Mouse (Mus musculus) hindbrain, embryonic 10.5 days (tissue): ENCODE results near the gene Nup107. TPM values are rescaled to one million over a fixed set of nuclear protein-coding genes. Genes with fewer than 3 reads are reported as not detected.
A peak's percentile ranks its signal among the peaks of the same experiment; 100 is the strongest.
"Not testable (repeated sequence)": the region's sequence is repeated elsewhere in the genome, so short reads cannot be mapped to it uniquely, and the experiment has no call there.

Experiments
- DNase-seq: peaks from one replicate; pipeline ENCODE4 v3.0.0-alpha.2; 2017; ENCODE audit warnings: low spot score
- H3K27ac ChIP-seq: fragments of 300-500 bp; sonication (generic); 2 replicates; pipeline ENCODE4 v1.5.1; 2016; ENCODE audit warnings: mild to moderate bottlenecking, moderate library complexity
- H3K27me3 ChIP-seq: fragments of 300-500 bp; sonication (generic); 2 replicates; pipeline ENCODE4 v1.6.1; 2016; ENCODE audit warnings: mild to moderate bottlenecking; ENCODE audit not compliant: poor library complexity, insufficient read depth, severe bottlenecking
- H3K36me3 ChIP-seq: fragments of 300-500 bp; sonication (generic); 2 replicates; pipeline ENCODE4 v1.6.1; 2016; ENCODE audit warnings: mild to moderate bottlenecking, moderate library complexity
- H3K4me1 ChIP-seq: fragments of 300-500 bp; sonication (generic); replicated peaks from 2 replicates; pipeline ENCODE4 v1.6.1; 2016; ENCODE audit warnings: mild to moderate bottlenecking
- H3K4me3 ChIP-seq: fragments of 300-500 bp; sonication (generic); 2 replicates; pipeline ENCODE4 v1.5.1; 2016; ENCODE audit warnings: mild to moderate bottlenecking, moderate library complexity
- H3K9me3 ChIP-seq: fragments of 300-500 bp; sonication (generic); 2 replicates; pipeline ENCODE4 v1.6.1; 2016; ENCODE audit warnings: mild to moderate bottlenecking, moderate library complexity
- WGBS: fragments of 180-500 bp; shearing (Covaris S2); methylation state at CpG from one replicate; pipeline ENCODE4 v1.1.7; 2016; 5-methylcytosine and 5-hydroxymethylcytosine counted together
- polyA plus RNA-seq: library from polyadenylated mRNA; unstranded; fragments of >200 nt; fragmentation: Nextera tagmentation; extraction: Ambion mirVana; gene quantifications from 2 replicates; pipeline ENCODE4 v1.2.1, GENCODE M21; 2016

Gene Nup107
- polyA plus RNA-seq, 1 experiment from 2014 or later = 70.6 TPM

GRCm38 (mm10) chr10:117747711-117748110 is 44.8 kb downstream of the Nup107 start:
- Histone ChIP-seq H3K4me1 (peaks cover 20% of the 10 kb centered on the region), H3K4me3 (no peak overlapping the region), H3K27ac (no peak overlapping the region), H3K36me3 (peaks cover 61% of the 10 kb centered on the region), H3K9me3 (no peaks in the 10 kb centered on the region), H3K27me3 (no peaks in the 10 kb centered on the region)
- no peak for DNase-seq
- WGBS = 92% methylated on average over 7 of the region's 7 CpGs

DNA sequence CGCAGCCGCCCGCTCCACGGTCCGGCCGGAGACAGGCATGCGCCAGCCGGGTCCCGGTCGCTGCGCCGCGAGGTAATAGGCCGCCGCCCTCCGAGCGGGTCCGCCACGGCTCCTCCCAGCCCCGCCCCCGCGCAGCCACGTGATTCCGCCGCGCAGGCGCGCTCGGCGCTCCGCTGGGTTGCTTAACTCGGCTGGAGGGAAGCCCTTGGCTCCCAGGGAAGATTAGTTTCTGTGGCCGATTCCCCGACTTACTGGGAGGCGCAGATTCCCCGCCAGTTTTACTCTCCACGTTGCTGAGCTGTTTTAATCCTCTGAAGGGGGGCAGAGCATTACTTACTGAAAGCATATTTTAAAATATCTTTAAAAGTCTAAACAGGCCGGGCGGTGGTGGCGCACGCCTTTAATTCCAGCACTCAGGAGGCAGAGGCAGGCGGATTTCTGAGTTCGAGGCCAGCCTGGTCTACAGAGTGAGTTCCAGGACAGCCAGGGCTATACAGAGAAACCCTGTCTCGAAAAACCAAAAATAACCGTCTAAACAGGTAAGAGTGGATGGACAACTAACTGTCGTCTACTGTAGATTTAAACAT is 46.1 kb downstream of the Nup107 start, which contains the start of gene Slc35e3:
Gene Slc35e3 (minus strand): TSS at position 69 of the 587 bp plus-strand sequence.
- Histone ChIP-seq H3K9me3 (no peaks in the 10 kb centered on the region), H3K36me3 (peaks cover 53% of the 10 kb centered on the region), H3K4me3 (peak within 1 kb of the TSS; percentile 63), H3K4me1 (peaks cover 26% of the 10 kb centered on the region), H3K27ac (peak within 1 kb of the TSS; percentile 77), H3K27me3 (no peaks in the 10 kb centered on the region)
- peak; percentile 94 for DNase-seq
- WGBS = 13% methylated on average over 46 of the region's 46 CpGs

GRCm38 (mm10) chr10:117745570-117746296 is 46.8 kb downstream of the Nup107 start:
- not testable (repeated sequence) for H3K27me3 ChIP-seq, H3K9me3 ChIP-seq
- WGBS = 1% methylated on average over 24 of the region's 46 CpGs
- Histone ChIP-seq H3K36me3 (peaks cover 52% of the 10 kb centered on the region), H3K27ac (peak overlapping the region; percentile 77), H3K4me3 (peak overlapping the region; percentile 63), H3K4me1 (peaks cover 27% of the 10 kb centered on the region)
- DNase-seq = peak; percentile 45

DNA sequence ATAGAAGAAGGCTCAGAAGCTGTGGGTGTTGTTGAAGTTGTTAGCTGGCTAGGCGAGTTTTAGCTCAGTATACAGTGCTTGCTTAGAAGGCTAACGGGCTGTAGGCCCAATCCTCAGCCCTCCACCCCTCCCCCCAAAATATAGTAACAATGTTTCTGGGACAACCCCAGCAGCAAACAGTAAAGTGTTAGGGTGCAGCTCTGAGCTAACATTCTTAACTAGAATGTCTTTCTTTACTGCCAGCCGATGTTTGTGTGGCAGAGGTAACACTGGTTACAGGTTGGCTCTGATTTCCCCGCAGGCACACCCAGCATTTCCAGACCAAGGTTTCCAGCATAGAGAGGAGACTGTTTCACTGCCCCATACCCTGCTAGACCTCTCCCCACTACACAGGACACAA is 48.6 kb downstream of the Nup107 start:
- no peak for DNase-seq
- Histone ChIP-seq H3K27me3 (no peaks in the 10 kb centered on the region), H3K9me3 (no peaks in the 10 kb centered on the region), H3K36me3 (peaks cover 52% of the 10 kb centered on the region), H3K4me3 (peak overlapping the region; percentile 13; the same call in 1 of the 2 replicates), H3K4me1 (peaks cover 27% of the 10 kb centered on the region), H3K27ac (no peak overlapping the region)
- WGBS = 87% methylated on average over 4 of the region's 4 CpGs

- Histone ChIP-seq H3K9me3 (no peaks in the 10 kb centered on the region), H3K36me3 (peaks cover 52% of the 10 kb centered on the region), H3K27me3 (no peaks in the 10 kb centered on the region), H3K4me1 (peaks cover 27% of the 10 kb centered on the region), H3K4me3 (no peak overlapping the region), H3K27ac (no peak overlapping the region)
- DNase-seq = no peak
- 89% methylated on average over 2 of the region's 2 CpGs for WGBS
These were observed 49.3 kb downstream of the Nup107 start for GRCm38 (mm10) chr10:117743182-117743581.

GRCm38 (mm10) chr10:117742618-117743017 is 49.9 kb downstream of the Nup107 start:
- Histone ChIP-seq H3K4me3 (no peak overlapping the region), H3K4me1 (peaks cover 27% of the 10 kb centered on the region), H3K9me3 (no peaks in the 10 kb centered on the region), H3K27ac (no peak overlapping the region), H3K36me3 (peaks cover 52% of the 10 kb centered on the region), H3K27me3 (no peaks in the 10 kb centered on the region)
- 90% methylated on average over 4 of the region's 4 CpGs for WGBS
- DNase-seq = no peak

GRCm38 (mm10) chr10:117741698-117742475 is 50.6 kb downstream of the Nup107 start:
- Histone ChIP-seq H3K4me3 (no peak overlapping the region), H3K36me3 (peaks cover 57% of the 10 kb centered on the region), H3K27me3 (no peaks in the 10 kb centered on the region), H3K9me3 (no peaks in the 10 kb centered on the region), H3K4me1 (peaks cover 27% of the 10 kb centered on the region), H3K27ac (peak overlapping the region; percentile 13; the same call in 1 of the 2 replicates)
- DNase-seq = no peak
- 86% methylated on average over 15 of the region's 15 CpGs for WGBS

- H3K27ac ChIP-seq = no peak overlapping the region
- no peak overlapping the region for H3K4me3 ChIP-seq
- WGBS = 87% methylated on average over 9 of the region's 9 CpGs
- no peak for DNase-seq
- peaks cover 66% of the 10 kb centered on the region for H3K36me3 ChIP-seq
- H3K9me3 ChIP-seq = no peaks in the 10 kb centered on the region
- peaks cover 27% of the 10 kb centered on the region for H3K4me1 ChIP-seq
- no peaks in the 10 kb centered on the region for H3K27me3 ChIP-seq
These were observed 51.6 kb downstream of the Nup107 start for GRCm38 (mm10) chr10:117740921-117741320.

GRCm38 (mm10) chr10:117740171-117740570 is 52.3 kb downstream of the Nup107 start:
- Histone ChIP-seq H3K4me3 (no peak overlapping the region), H3K27me3 (no peaks in the 10 kb centered on the region), H3K36me3 (peaks cover 71% of the 10 kb centered on the region), H3K27ac (no peak overlapping the region), H3K9me3 (no peaks in the 10 kb centered on the region), H3K4me1 (peaks cover 23% of the 10 kb centered on the region)
- WGBS = 96% methylated on average over 10 of the region's 10 CpGs
- no peak for DNase-seq

DNA sequence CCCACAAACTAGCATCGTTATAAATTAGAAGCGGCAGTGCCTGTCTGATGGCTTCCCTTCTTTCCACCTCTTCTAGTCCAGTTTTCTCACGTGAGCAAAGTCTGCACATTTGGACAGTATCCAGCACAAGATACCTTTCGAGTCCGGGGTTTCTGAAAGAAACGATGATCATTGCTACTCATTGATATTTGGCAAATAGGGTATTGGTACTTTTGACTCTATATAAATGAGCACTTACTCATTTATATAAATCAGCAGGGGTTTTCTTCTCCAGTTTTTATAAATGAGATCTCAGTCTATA is 52.9 kb downstream of the Nup107 start:
- no peak overlapping the region for H3K4me3 ChIP-seq

GRCm38 (mm10) chr10:117738928-117739647 is 53.4 kb downstream of the Nup107 start:
- Histone ChIP-seq H3K36me3 (peaks cover 70% of the 10 kb centered on the region), H3K27ac (no peak overlapping the region), H3K27me3 (no peaks in the 10 kb centered on the region), H3K4me3 (no peak overlapping the region), H3K4me1 (peaks cover 12% of the 10 kb centered on the region), H3K9me3 (no peaks in the 10 kb centered on the region)
- WGBS = 90% methylated on average over 15 of the region's 15 CpGs
- no peak for DNase-seq

More for the DNA sequence above, 52.9 kb downstream of the Nup107 start:
- peaks cover 71% of the 10 kb centered on the region for H3K36me3 ChIP-seq
- 94% methylated on average over 6 of the region's 6 CpGs for WGBS
- no peaks in the 10 kb centered on the region for H3K27me3 ChIP-seq
- H3K4me1 ChIP-seq = peaks cover 17% of the 10 kb centered on the region
- DNase-seq = no peak
- H3K27ac ChIP-seq = no peak overlapping the region
- H3K9me3 ChIP-seq = no peaks in the 10 kb centered on the region

- 86% methylated on average over 13 of the region's 13 CpGs for WGBS
These were observed 54.2 kb downstream of the Nup107 start for GRCm38 (mm10) chr10:117738140-117738921.

More at GRCm38 (mm10) chr10:117738140-117738921, 54.2 kb downstream of the Nup107 start:
- peaks cover 63% of the 10 kb centered on the region for H3K36me3 ChIP-seq
- H3K9me3 ChIP-seq = no peaks in the 10 kb centered on the region
- no peak overlapping the region for H3K27ac ChIP-seq
- no peak for DNase-seq
- H3K4me3 ChIP-seq = no peak overlapping the region
- H3K4me1 ChIP-seq = peaks cover 6% of the 10 kb centered on the region; the same call in 1 of the 2 replicates
- no peaks in the 10 kb centered on the region for H3K27me3 ChIP-seq
